8 mouse cellular contexts compared by ENCODE assay signal in genomic region chr2:27514639-27515328, GRCm38 (mm10). TPM values are rescaled to one million over a fixed set of nuclear protein-coding genes. Genes with fewer than 3 reads are reported as not detected.
DNase-seq lines count a peak whose midpoint lies in the region; ATAC-seq lines count a peak whose summit lies in the region.

Gene Wdr5 (plus strand): TSS chr2:27515157.

- WGBS in hindbrain, embryonic 16.5 days, result under 1% methylated on average over 53 of the region's 57 CpGs
- WGBS in macrophage (ENCODE audit: missing documents), result under 1% methylated on average over 56 of the region's 57 CpGs

- H3K36me3 ChIP-seq in hindbrain, embryonic 16.5 days (ENCODE audit: control insufficient read depth, insufficient read depth, low read length), result peaks cover 7% of the 10 kb centered on the region; the same call in 1 of the 2 replicates
- peaks cover 7% of the 10 kb centered on the region for H3K36me3 ChIP-seq in macrophage (ENCODE audit: inconsistent target)

- peak within 1 kb of the TSS; percentile 97 for H3K4me2 ChIP-seq in hindbrain, embryonic 16.5 days (ENCODE audit: low read length)

- DNase-seq in WW6 (ENCODE audit: low read depth, low spot score), result peak; percentile 80
- peak; percentile 98 to 100 for DNase-seq in cerebellum, postnatal 4 days (ENCODE audit: low spot score in 2 of 2)
- DNase-seq in gastrocnemius, adult 18-20 months (ENCODE audit: low spot score), result peak; percentile 97
- DNase-seq in left cerebral cortex, adult 18-20 months (ENCODE audit: low spot score in 2 of 2), result peak; percentile 97 to 99
- DNase-seq in right cerebral cortex, adult 18-20 months, result peak; percentile 94
- DNase-seq in urinary bladder, postnatal 10 days (ENCODE audit: low spot score), result peak; percentile 98

- no peaks in the 10 kb centered on the region for H3K9me3 ChIP-seq in hindbrain, embryonic 16.5 days (ENCODE audit: control insufficient read depth, low read length)

- peak within 1 kb of the TSS; percentile 93 for H3K9ac ChIP-seq in hindbrain, embryonic 16.5 days (ENCODE audit: low read depth, low read length)

- ATAC-seq in hindbrain, embryonic 16.5 days, result peak; percentile 96

- H3K27ac ChIP-seq in hindbrain, embryonic 16.5 days (ENCODE audit: low read depth, low read length), result peak within 1 kb of the TSS; percentile 90
- peak within 1 kb of the TSS; percentile 92 for H3K27ac ChIP-seq in macrophage

- no peaks in the 10 kb centered on the region for H3K27me3 ChIP-seq in hindbrain, embryonic 16.5 days (replicated peaks; ENCODE audit: control insufficient read depth, insufficient read depth, low read length)

- peaks cover 46% of the 10 kb centered on the region for H3K79me2 ChIP-seq in macrophage (ENCODE audit: inconsistent target)

- H3K4me3 ChIP-seq in hindbrain, embryonic 16.5 days (ENCODE audit: low read length), result peak within 1 kb of the TSS; percentile 72
- H3K4me3 ChIP-seq in macrophage (ENCODE audit: inconsistent target), result peak within 1 kb of the TSS; percentile 90

- H3K4me1 ChIP-seq in hindbrain, embryonic 16.5 days (ENCODE audit: control insufficient read depth, insufficient read depth, low read depth, low read length), result peaks cover 27% of the 10 kb centered on the region

RNA-seq across cellular contexts. Expression of gene Wdr5, which starts in this region (rescaled TPM):
- 10 to 100 TPM; 16.8 to 18.1 TPM for total RNA-seq in gastrocnemius, adult 18-20 months (2021)
- polyA plus RNA-seq in hindbrain, embryonic 16.5 days (2015; fragmentation: Nextera tagmentation; extraction: Ambion mirVana), result 43.8 and 47.4 TPM in 2 replicates
- total RNA-seq in left cerebral cortex, adult 18-20 months (2021), result 10 to 100 TPM; 24.4 to 25.2 TPM
- total RNA-seq in macrophage (2018; cell fraction: chromatin; rRNA removed), result 100 to 1,000 TPM in 1 of 26 experiments, 10 to 100 TPM in 25; 22.4 to 107 (median 44.5) TPM
- total RNA-seq in macrophage (2018; cell fraction: cytosol; rRNA removed), result 10 to 100 TPM; 18.3 to 34.1 (median 24.5) TPM
- total RNA-seq in macrophage (2018; cell fraction: nucleus; rRNA removed), result 10 to 100 TPM; 18.5 to 73.6 (median 27.9) TPM
- 23.8 to 53.3 TPM (median 24.9 TPM) in 3 replicates for polyA plus RNA-seq in macrophage (2018)

Comparison
In these comparisons a context has a peak if more than half of its experiments do, and no peak if none do; other contexts are left out.
1. Peak in every context shown above with its lines: DNase-seq, ATAC-seq, H3K4me3 ChIP-seq and H3K27ac ChIP-seq.